ENCODE assay signal across 12 mouse cellular contexts in the genomic region with DNA sequence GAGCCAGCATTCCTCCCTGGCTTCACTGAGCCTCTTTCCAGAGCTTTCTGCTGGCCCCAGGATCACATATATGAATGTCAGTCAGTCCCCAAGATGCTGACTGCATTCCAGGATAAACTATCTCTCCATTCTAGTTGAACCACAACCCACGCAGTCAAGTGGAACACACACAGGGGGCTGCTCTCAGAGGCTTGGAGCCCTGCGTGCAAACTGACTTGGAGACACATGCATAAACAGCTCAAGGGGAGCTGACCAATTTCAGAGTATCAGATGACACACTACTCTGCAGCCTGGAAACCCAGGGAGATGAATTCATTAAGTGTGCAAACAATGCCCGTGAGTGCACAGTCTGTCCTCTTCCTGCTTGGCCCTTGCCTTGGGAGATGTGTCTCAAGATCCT. TPM values are rescaled to one million over a fixed set of nuclear protein-coding genes. Genes with fewer than 3 reads are reported as not detected.
DNase-seq lines count a peak whose midpoint lies in the region; ATAC-seq lines count a peak whose summit lies in the region.
"Had no signal": no experiment of that assay in that cellular context is flagged by ENCODE, and none has a peak within 500 bp of the region (broad histone marks: within the 10 kb centered on the region; RNA-seq: fewer than 3 reads in every experiment).

No protein-coding gene starts in this region.

- no peak overlapping the region for H3K4me3 ChIP-seq in hindbrain, embryonic 11.5 days (ENCODE audit: low read depth, low read length)
- no peak overlapping the region for H3K4me3 ChIP-seq in hindbrain, embryonic 13.5 days
- no peak overlapping the region for H3K4me3 ChIP-seq in intestine, embryonic 15.5 days (replicated peaks)

- no peak overlapping the region for H3K4me2 ChIP-seq in hindbrain, embryonic 11.5 days (replicated peaks; ENCODE audit: low read depth, low read length)
- no peak overlapping the region for H3K4me2 ChIP-seq in hindbrain, embryonic 13.5 days
- H3K4me2 ChIP-seq in intestine, embryonic 15.5 days (replicated peaks) = no peak overlapping the region

- H3K27me3 ChIP-seq in hindbrain, embryonic 11.5 days (ENCODE audit: control insufficient read depth, insufficient read depth, low read length) = no peaks in the 10 kb centered on the region
- H3K27me3 ChIP-seq in hindbrain, embryonic 13.5 days = 0 out of 2 replicates have a peak, but pooled peaks cover 3% of the 10 kb centered on the region
- no peaks in the 10 kb centered on the region for H3K27me3 ChIP-seq in intestine, embryonic 15.5 days (replicated peaks)
- H3K27me3 ChIP-seq: CH12.LX had no signal

- H3K9ac ChIP-seq in hindbrain, embryonic 11.5 days (ENCODE audit: low read depth, low read length) = no peak overlapping the region
- no peak overlapping the region for H3K9ac ChIP-seq in hindbrain, embryonic 13.5 days
- H3K9ac ChIP-seq in intestine, embryonic 15.5 days = no peak overlapping the region
- H3K9ac ChIP-seq: liver, postnatal 0 days had no signal

- DNase-seq in hindbrain, embryonic 11.5 days (ENCODE audit: low spot score) = peak; percentile 25
- peak; percentile 45 for DNase-seq in MN1 (ENCODE audit: low spot score)
- peak; percentile 45 for DNase-seq in embryo, embryonic 11 days
- no peak for DNase-seq in retina, embryonic 14.5 days (ENCODE audit: low spot score)
- no peak for DNase-seq in cerebellum, postnatal 10 days
- DNase-seq: cerebellum, adult 8-10 months; liver, postnatal 0 days; spleen, adult 18-20 months; thymus, adult 2 months had no signal

- no peaks in the 10 kb centered on the region for H3K36me3 ChIP-seq in hindbrain, embryonic 11.5 days (ENCODE audit: control insufficient read depth, insufficient read depth, low read length)
- H3K36me3 ChIP-seq in hindbrain, embryonic 13.5 days = no peaks in the 10 kb centered on the region
- H3K36me3 ChIP-seq in intestine, embryonic 15.5 days = no peaks in the 10 kb centered on the region

- no peak overlapping the region for H3K27ac ChIP-seq in hindbrain, embryonic 11.5 days (ENCODE audit: low read depth, low read length)
- no peak overlapping the region for H3K27ac ChIP-seq in hindbrain, embryonic 13.5 days
- H3K27ac ChIP-seq in intestine, embryonic 15.5 days = 0 out of 2 replicates have a peak overlapping the region, but pooled peaks have one; percentile 7

- H3K4me1 ChIP-seq in hindbrain, embryonic 11.5 days (replicated peaks; ENCODE audit: control insufficient read depth, insufficient read depth, low read length) = 0 out of 2 replicates have a peak, but pooled peaks cover 6% of the 10 kb centered on the region
- H3K4me1 ChIP-seq in hindbrain, embryonic 13.5 days (replicated peaks) = peaks cover 41% of the 10 kb centered on the region
- 0 out of 2 replicates have a peak, but pooled peaks cover 12% of the 10 kb centered on the region for H3K4me1 ChIP-seq in intestine, embryonic 15.5 days (replicated peaks)

- ATAC-seq in hindbrain, embryonic 11.5 days (ENCODE audit: low FRiP score) = no peak
- no peak for ATAC-seq in hindbrain, embryonic 13.5 days (ENCODE audit: low FRiP score)
- no peak for ATAC-seq in intestine, embryonic 15.5 days
- ATAC-seq: liver, postnatal 0 days had no signal

- H3K9me3 ChIP-seq in hindbrain, embryonic 11.5 days (ENCODE audit: control insufficient read depth, low read length) = no peaks in the 10 kb centered on the region
- no peaks in the 10 kb centered on the region for H3K9me3 ChIP-seq in hindbrain, embryonic 13.5 days
- no peaks in the 10 kb centered on the region for H3K9me3 ChIP-seq in intestine, embryonic 15.5 days

- WGBS in hindbrain, embryonic 11.5 days = 24% methylated on average over 3 of the region's 3 CpGs
- 25% methylated on average over 3 of the region's 3 CpGs for WGBS in hindbrain, embryonic 13.5 days
- WGBS in intestine, embryonic 15.5 days = 20% methylated on average over 3 of the region's 3 CpGs

RNA-seq across cellular contexts. Expression of a gene that starts 54.7 kb away (rescaled TPM):
- polyA plus RNA-seq in hindbrain, embryonic 11.5 days (2014; fragmentation: Nextera tagmentation; extraction: Ambion mirVana) = 4.4 and 5.6 TPM in 2 replicates
- 15.8 and 16.8 TPM in 2 replicates for polyA plus RNA-seq in hindbrain, embryonic 13.5 days (2015; fragmentation: Nextera tagmentation; extraction: Ambion mirVana)
- 13.0 and 13.4 TPM in 2 replicates for polyA plus RNA-seq in intestine, embryonic 15.5 days (2015; fragmentation: Nextera tagmentation; extraction: Ambion mirVana)

Comparison
In these comparisons a context has a peak if more than half of its experiments do, and no peak if none do; other contexts are left out.
1. DNase-seq: peak in hindbrain, embryonic 11.5 days (single experiment), MN1 (single experiment) and embryo, embryonic 11 days (single experiment); none in retina, embryonic 14.5 days (single experiment) and cerebellum, postnatal 10 days (0 of 2).